Mouse (Mus musculus) Patski (cell line): ENCODE measurements around the gene Dync1li1. TPM values are rescaled to one million over a fixed set of nuclear protein-coding genes. Genes with fewer than 3 reads are reported as not detected.
A peak's percentile ranks its signal among the peaks of the same experiment; 100 is the strongest.

ENCODE experiments used
- ATAC-seq: fragments of 100-300 bp; one replicate; pipeline ENCODE4 v1.8.0; 2021
- CTCF ChIA-PET: fragments of 350-600 bp; sonication (Branson Sonifier 250); formaldehyde crosslinking; loops from one replicate; lab custom pipeline; 2022; ENCODE audit warnings: inconsistent platforms; lab: Charles Lee
- POLR2A ChIA-PET: fragments of 350-600 bp; sonication (Branson Sonifier 250); formaldehyde crosslinking; loops from one replicate; lab custom pipeline; 2022; ENCODE audit warnings: antibody characterized with exemption, inconsistent platforms; lab: Charles Lee
- DNase-seq: peaks from one replicate; pipeline ENCODE4 v3.0.0-alpha.2; 2011; ENCODE audit warnings: low read depth, low spot score
- H3K27me3 ChIP-seq: fragments of 371-371 bp; one replicate; pipeline ENCODE4 v1.5.1; 2021
- CTCF ChIP-seq: fragments of 100-300 bp; IDR thresholded peaks from one replicate; pipeline ENCODE4 v1.5.1; 2021
- in situ Hi-C: fragments of 300-500 bp; cut with MboI; formaldehyde crosslinking; loops from 3 replicates; pipeline ENCODE4 v1.11.1; 2018; ENCODE audit warnings: low pct_unique_long_range_greater_than_20kb, mixed read lengths
- polyA plus RNA-seq: library from polyadenylated mRNA; unstranded; gene quantifications from one replicate; pipeline ENCODE4 v1.2.3, GENCODE M21; 2021

The Dync1li1 gene
- polyA plus RNA-seq, 1 experiment from 2014 or later: 55.6 TPM

DNA sequence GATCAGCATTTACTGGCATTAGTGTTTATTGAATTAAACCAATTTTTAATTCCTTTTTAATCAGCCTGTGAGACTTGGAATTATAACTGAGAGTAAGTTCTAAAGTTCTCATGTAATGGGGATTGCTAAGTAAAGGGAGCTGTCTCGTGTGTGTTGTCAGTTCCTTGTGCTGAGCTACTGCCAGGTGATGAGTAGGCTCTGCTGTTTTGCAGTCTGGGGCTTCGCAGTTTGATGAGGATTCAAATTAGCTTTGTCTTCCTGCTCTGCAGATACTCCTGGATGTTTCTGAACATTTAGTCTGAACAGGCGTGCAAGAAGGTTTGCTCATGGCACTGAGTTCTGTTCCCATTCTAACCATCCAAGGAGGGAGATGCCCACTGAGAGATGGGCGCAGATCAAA, 8.5 kb downstream of the Dync1li1 start:
- DNase-seq: no peak
- no peak for ATAC-seq
- CTCF ChIA-PET: interaction anchor here (1.3 kb wide), 1 partner anchor 14 kb away, joined by 3 read pairs; no protein-coding TSS in a partner anchor
- POLR2A ChIA-PET: no interaction called here
- H3K27me3 ChIP-seq: no peaks in the 10 kb centered on the region
- no peak for TF ChIP-seq CTCF
- in situ Hi-C loops: no loop called here

DNA sequence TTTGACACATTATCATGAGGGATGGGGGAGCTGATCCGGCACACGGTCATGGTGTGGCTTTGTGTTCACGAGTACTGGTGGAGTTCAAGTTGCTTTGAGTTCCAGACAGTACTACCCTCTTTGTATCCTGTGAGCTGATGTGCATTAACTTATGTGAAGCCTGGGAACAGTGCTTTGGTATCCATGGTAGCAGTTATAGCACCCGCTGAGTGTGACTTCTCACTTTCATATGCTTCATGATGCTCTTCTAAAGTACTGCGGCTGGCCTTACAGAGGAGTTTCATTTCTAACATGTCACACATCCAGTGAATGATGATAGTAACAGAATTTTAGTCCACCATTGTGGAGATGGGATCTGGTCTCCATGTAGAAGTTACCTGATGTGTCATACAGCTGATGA, 9.3 kb downstream of the Dync1li1 start:
- no peak for ATAC-seq
- DNase-seq: no peak
- TF ChIP-seq CTCF: no peak
- in situ Hi-C loops: no loop called here
- POLR2A ChIA-PET: no interaction called here
- H3K27me3 ChIP-seq: no peaks in the 10 kb centered on the region
- CTCF ChIA-PET: no interaction called here

DNA sequence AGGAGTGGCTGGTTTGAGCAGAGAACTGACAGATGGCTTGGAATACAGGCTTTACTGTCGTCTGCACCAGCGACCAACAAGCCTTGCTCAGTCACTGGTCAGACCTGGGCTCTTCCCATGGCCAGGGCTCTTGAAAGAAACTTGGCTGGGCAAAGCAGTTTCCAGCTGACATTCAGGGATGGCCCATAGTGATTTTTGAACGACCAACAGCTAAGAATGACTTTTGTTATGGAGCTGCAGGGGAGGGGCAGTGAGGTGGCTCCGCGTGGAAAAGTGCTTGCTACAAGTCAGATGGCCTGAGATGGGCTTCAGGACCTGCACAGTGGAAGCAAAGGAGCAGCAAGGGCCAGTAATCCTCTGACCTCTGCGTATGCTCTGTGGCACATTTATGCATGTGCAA, 10.7 kb downstream of the Dync1li1 start:
- ChIA-PET POLR2A (no interaction called here), CTCF (interaction anchor here (1.3 kb wide), 2 partner anchors 9 to 11 kb away, joined by 4 read pairs; no protein-coding TSS in a partner anchor)
- in situ Hi-C loops: no loop called here
- H3K27me3 ChIP-seq: no peaks in the 10 kb centered on the region
- no peak for TF ChIP-seq CTCF
- ATAC-seq: no peak
- DNase-seq: no peak

DNA sequence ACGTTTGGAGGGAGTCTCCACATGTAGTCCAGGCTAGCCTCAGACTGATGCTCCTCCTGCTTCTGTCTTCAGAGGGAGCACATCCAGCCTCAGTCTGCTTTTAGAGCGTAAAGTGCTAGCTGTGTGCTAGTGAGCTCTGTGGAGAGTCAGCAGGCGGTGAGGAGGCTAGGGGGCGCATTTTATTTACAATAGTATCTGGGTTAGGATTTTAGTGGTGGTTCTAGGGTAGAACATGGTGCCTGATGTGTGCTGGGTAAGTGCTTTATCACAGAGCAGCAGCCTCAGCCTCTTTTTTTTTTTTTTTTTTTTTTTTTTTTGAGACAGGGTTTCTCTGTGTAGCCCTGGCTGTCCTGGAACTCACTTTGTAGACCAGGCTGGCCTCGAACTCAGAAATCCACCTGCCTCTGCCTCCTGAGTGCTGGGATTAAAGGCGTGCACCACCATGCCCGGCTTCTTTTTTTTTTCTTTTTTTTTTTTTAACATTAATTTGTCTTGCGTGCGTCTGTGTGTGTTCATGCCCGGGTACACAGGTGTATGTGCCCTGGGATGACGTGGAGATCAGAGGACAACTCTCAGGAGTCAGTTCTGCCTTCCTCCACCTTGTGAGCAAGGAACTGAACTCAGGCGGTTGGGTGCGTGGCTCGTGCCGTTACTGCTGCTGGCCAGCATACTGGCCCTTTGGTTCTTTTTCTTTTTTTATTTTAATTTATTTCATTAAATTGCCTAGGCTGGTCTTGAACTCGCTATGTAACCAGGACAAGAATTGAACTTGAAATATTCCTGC, 11.5 kb downstream of the Dync1li1 start:
- ChIA-PET POLR2A (no interaction called here), CTCF (interaction anchor here (1.3 to 1.6 kb wide), 3 partner anchors 8 to 17 kb away, joined by 3 to 4 read pairs (median 4); no protein-coding TSS in a partner anchor)
- no peak for TF ChIP-seq CTCF
- DNase-seq: no peak
- H3K27me3 ChIP-seq: no peaks in the 10 kb centered on the region
- ATAC-seq: no peak
- in situ Hi-C loops: no loop called here

DNA sequence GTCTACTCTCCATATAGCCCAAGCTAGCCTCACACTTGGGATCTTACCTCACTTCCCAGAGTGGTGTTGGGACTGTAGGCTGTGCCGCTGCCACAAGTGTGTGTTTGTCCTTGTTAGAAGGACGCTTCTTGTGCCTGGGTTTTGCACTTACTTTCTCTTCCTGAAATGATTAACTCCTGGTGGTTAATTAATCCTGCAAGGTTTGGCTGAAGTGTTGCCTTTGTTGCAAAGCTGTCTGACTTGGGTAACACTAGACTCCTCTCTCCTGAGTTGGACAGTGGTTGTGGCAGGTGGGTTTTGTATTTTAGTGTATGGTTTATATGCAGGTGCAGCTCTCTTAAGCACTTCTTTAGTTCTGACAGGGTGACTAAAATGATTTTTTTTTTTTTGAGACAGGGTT, 12.4 kb downstream of the Dync1li1 start:
- ChIA-PET CTCF (interaction anchor here (1.6 to 1.8 kb wide), 2 partner anchors 9 to 16 kb away, joined by 3 to 10 read pairs; no protein-coding TSS in a partner anchor), POLR2A (interaction anchor here (0.8 kb wide), 1 partner anchor 12 kb away, joined by 3 read pairs; the partner anchor contains the start of gene Dync1li1)
- DNase-seq: no peak
- peak; percentile 69 for ATAC-seq
- TF ChIP-seq CTCF: no peak
- no peaks in the 10 kb centered on the region for H3K27me3 ChIP-seq
- in situ Hi-C loops: no loop called here

DNA sequence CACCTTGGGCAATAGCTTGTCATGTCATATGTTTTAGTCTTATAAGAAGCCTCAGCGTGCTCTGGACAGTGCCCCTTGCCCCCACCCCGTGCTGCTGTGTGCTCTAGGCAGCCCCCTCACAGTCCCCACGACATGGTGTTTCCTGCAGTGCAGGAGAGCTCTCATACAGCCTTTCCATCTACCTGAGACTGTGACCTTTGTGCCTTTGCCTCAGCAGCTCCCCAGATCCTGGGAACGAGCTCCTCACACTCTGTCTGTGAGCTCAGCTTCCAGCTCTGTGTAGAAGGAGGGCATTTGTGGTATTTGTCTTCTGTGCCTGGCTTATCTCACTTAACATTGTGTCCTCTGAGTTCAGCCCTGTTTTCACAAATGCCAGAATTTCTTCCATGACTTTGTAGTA, 13.3 kb downstream of the Dync1li1 start:
- in situ Hi-C loops: no loop called here
- POLR2A ChIA-PET: interaction anchor here (0.8 kb wide), 1 partner anchor 13 kb away, joined by 3 read pairs; the partner anchor contains the start of gene Dync1li1
- CTCF ChIA-PET: interaction anchor here (1.2 to 1.8 kb wide), 4 partner anchors 8 to 62 kb away, joined by 3 to 10 read pairs (median 3); partner anchors contain the start of gene Cnot10
- H3K27me3 ChIP-seq: no peaks in the 10 kb centered on the region
- DNase-seq (no peak), ATAC-seq (no peak)
- no peak for TF ChIP-seq CTCF

- no peaks in the 10 kb centered on the region for H3K27me3 ChIP-seq
- TF ChIP-seq CTCF: no peak
- no peak for DNase-seq
- CTCF ChIA-PET: interaction anchor here (1.2 to 1.9 kb wide), 2 partner anchors 9 to 11 kb away, joined by 4 read pairs; no protein-coding TSS in a partner anchor
- no peak for ATAC-seq
- POLR2A ChIA-PET: interaction anchor here (0.9 kb wide), 1 partner anchor 9 kb away, joined by 4 read pairs; no protein-coding TSS in a partner anchor
- in situ Hi-C loops: no loop called here
Observed at GRCm38 (mm10) chr9:114707805-114708204, 19.2 kb downstream of the Dync1li1 start.

- ChIA-PET CTCF (interaction anchor here (0.8 to 1.9 kb wide), 10 partner anchors 9 to 78 kb away, joined by 3 to 10 read pairs (median 4); no protein-coding TSS in a partner anchor), POLR2A (interaction anchor here (0.6 kb wide), 1 partner anchor 31 kb away, joined by 3 read pairs; no protein-coding TSS in a partner anchor)
- TF ChIP-seq CTCF: peak; percentile 83
- in situ Hi-C loops: no loop called here
- DNase-seq (no peak), ATAC-seq (no peak)
- no peaks in the 10 kb centered on the region for H3K27me3 ChIP-seq
Observed at GRCm38 (mm10) chr9:114710345-114710744, 21.8 kb downstream of the Dync1li1 start.

DNA sequence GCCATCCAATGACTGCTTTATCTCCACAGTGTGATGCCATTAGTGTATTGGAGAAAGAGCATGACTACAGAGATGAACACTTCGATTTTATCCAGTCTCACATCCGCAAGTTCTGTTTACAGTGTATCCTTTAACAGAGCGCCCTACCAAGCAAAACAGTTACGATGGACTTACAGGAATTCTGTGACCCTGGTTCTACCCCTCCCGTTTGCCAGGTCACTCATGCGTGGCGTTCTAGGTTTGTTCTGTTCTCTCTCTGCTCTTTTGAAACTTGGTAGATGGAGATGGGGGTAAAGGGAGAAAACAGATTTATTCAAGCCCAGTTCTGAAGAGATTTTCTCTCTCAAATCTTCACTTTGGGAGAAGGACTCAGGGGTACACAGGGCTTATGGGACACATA, 24.9 kb downstream of the Dync1li1 start:
- H3K27me3 ChIP-seq: no peaks in the 10 kb centered on the region
- in situ Hi-C loops: no loop called here
- POLR2A ChIA-PET: no interaction called here
- CTCF ChIA-PET: interaction anchor here (2.1 kb wide), 1 partner anchor 9 kb away, joined by 8 read pairs; no protein-coding TSS in a partner anchor
- TF ChIP-seq CTCF: no peak
- ATAC-seq: no peak
- no peak for DNase-seq

DNA sequence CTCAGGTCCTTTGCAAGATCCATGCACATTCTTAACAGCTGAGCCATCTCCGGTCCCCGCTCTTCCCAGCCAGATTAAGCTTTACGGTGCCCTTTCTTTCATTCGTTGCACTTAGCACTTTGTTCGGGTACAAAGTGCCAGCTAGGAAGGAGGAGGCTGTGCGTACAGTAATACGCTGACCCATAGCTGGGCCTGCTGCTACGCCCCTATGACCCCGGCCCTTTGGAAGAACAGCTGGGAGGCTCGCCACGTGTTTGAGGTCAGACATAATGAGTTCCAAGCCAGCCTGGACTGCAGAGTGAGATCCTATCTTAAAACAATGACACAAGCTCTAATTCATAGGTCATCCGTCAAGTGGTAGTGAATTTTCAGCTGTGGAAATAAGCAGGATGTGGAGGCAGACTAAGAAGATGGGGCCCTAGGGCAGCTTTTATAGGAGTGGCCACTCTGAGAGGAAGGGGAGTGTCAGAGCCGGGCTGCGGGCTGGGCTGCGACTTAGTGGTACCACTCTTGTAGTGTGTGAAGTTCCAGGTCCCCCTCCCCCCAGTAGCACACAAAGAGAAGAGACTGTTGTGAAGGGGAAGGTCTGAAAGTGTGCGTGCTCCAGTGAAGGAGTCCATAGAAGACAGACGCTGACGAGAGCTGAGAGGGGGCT, 28.2 kb downstream of the Dync1li1 start:
- CTCF ChIA-PET: interaction anchor here (1.1 to 4.4 kb wide), 3 partner anchors 10 to 69 kb away, joined by 3 to 27 read pairs (median 6); no protein-coding TSS in a partner anchor
- DNase-seq (no peak), ATAC-seq (no peak)
- TF ChIP-seq CTCF: no peak
- in situ Hi-C loops: no loop called here
- POLR2A ChIA-PET: interaction anchor here (0.6 to 1.5 kb wide), 2 partner anchors 9 to 71 kb away, joined by 3 to 4 read pairs; no protein-coding TSS in a partner anchor
- no peaks in the 10 kb centered on the region for H3K27me3 ChIP-seq
